Mouse (Mus musculus) colon, adult 2 months (tissue): ENCODE measurements around the gene Strn3. TPM values are rescaled to one million over a fixed set of nuclear protein-coding genes. Genes with fewer than 3 reads are reported as not detected.

Experiments
- polyA plus RNA-seq: library from polyadenylated mRNA; depleted of rRNA; stranded (reverse); fragments of >200 nt; gene quantifications from 2 replicates; pipeline ENCODE4 v1.2.3, GENCODE M21; 2012; rRNA removed

Gene Strn3
- polyA plus RNA-seq, result 14.5 and 15.3 TPM in 2 replicates

GRCm38 (mm10) chr12:51691845-51692632 is at the start of gene Strn3:
Gene Strn3, minus strand, starts transcription at chr12:51691897.

GRCm38 (mm10) chr12:51690893-51691844 is 528 bp downstream of the Strn3 start, which contains the start of gene Ap4s1:
Gene Ap4s1, plus strand, starts transcription at chr12:51691033.

GRCm38 (mm10) chr12:51593229-51594029 is 98.3 kb downstream of the Strn3 start, which contains the start of gene Coch:
Gene Coch, plus strand, starts transcription at chr12:51593341.

Other genes starting within 250 kb of the Strn3 start
- 0.79 and 1.1 TPM in 2 replicates for gene Coch, start 98.6 kb downstream of the Strn3 start, polyA plus RNA-seq
- 4.1 and 7.9 TPM in 2 replicates for gene Ap4s1, start 864 bp downstream of the Strn3 start, polyA plus RNA-seq
- gene Hectd1, start 137.6 kb upstream of the Strn3 start, polyA plus RNA-seq, result 8.7 and 11.2 TPM in 2 replicates